Mouse (Mus musculus) lung, postnatal 0 days (tissue): ENCODE data around the gene Ugcg.
A peak's percentile ranks its signal among the peaks of the same experiment; 100 is the strongest.

ENCODE experiments used
- CTCF ChIP-seq: IDR thresholded peaks from 2 replicates; pipeline ENCODE4 v1.5.1; 2016; ENCODE audit warnings: antibody characterized with exemption, mild to moderate bottlenecking
- EP300 ChIP-seq: IDR thresholded peaks from 2 replicates; pipeline ENCODE4 v1.6.1; 2016; ENCODE audit warnings: antibody characterized with exemption, mild to moderate bottlenecking, control low read depth

DNA sequence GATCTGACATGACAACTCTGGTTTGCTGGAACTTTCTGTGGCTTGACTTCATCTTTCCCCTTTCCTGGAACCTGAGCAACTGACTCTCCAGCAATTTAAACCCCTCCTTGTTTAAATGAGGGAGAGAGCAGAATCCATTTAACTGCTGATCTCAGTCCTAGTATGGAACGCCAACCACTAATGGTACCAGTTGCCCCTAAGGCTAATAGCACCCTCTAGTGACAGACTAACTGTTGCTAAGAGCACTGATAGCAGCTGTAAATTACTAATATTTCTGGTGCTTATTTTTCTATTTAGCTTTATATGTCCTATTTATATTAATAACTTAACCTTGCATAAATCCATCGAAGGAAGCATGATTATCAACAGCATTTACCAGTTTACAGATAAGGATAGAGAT, 74.4 kb downstream of the Ugcg start:
- TF ChIP-seq CTCF (peak; percentile 57), EP300 (no peak)
